Mouse (Mus musculus) neural tube, embryonic 13.5 days (tissue): Measurements from ENCODE around the gene Lamtor1. TPM values are rescaled to one million over a fixed set of nuclear protein-coding genes. Genes with fewer than 3 reads are reported as not detected.
"Not testable (repeated sequence)": the region's sequence is repeated elsewhere in the genome, so short reads cannot be mapped to it uniquely, and the experiment has no call there.

Experiments used
- ATAC-seq: fragments of 200-750 bp; cut with Nextera tagmentation; 2 replicates; pipeline ENCODE4 v1.8.0; 2017; ENCODE audit warnings: low read depth, mild to moderate bottlenecking, moderate TSS enrichment, moderate library complexity
- H3K27ac ChIP-seq: fragments of 300-500 bp; sonication (generic); replicated peaks from 2 replicates; pipeline ENCODE4 v1.5.1; 2015; ENCODE audit warnings: moderate library complexity, mild to moderate bottlenecking, inconsistent platforms
- H3K27me3 ChIP-seq: fragments of 300-500 bp; sonication (generic); 2 replicates; pipeline ENCODE4 v1.6.1; 2015; ENCODE audit warnings: mild to moderate bottlenecking, inconsistent platforms
- H3K36me3 ChIP-seq: fragments of 300-500 bp; sonication (generic); 2 replicates; pipeline ENCODE4 v1.6.1; 2015; ENCODE audit warnings: mild to moderate bottlenecking, inconsistent platforms
- H3K4me1 ChIP-seq: fragments of 300-500 bp; sonication (generic); replicated peaks from 2 replicates; pipeline ENCODE4 v1.6.1; 2015; ENCODE audit warnings: inconsistent platforms
- H3K4me2 ChIP-seq: fragments of 300-500 bp; sonication (generic); 2 replicates; pipeline ENCODE4 v1.6.1; 2015; ENCODE audit warnings: inconsistent platforms, mild to moderate bottlenecking, moderate library complexity
- H3K4me3 ChIP-seq: fragments of 300-500 bp; sonication (generic); 2 replicates; pipeline ENCODE4 v1.5.1; 2015; ENCODE audit warnings: mild to moderate bottlenecking, inconsistent platforms
- H3K9ac ChIP-seq: fragments of 300-500 bp; sonication (generic); 2 replicates; pipeline ENCODE4 v1.6.1; 2015; ENCODE audit warnings: moderate library complexity, mild to moderate bottlenecking, inconsistent platforms
- H3K9me3 ChIP-seq: fragments of 300-500 bp; sonication (generic); 2 replicates; pipeline ENCODE4 v1.6.1; 2016; ENCODE audit warnings: inconsistent platforms
- WGBS: fragments of 180-500 bp; shearing (Covaris S2); methylation state at CpG from one replicate; pipeline ENCODE4 v1.1.7; 2015; 5-methylcytosine and 5-hydroxymethylcytosine counted together
- polyA plus RNA-seq: library from polyadenylated mRNA; unstranded; fragments of >200 nt; fragmentation: Nextera tagmentation; extraction: Ambion mirVana; gene quantifications from 2 replicates; pipeline ENCODE4 v1.2.1, GENCODE M21; 2015

The Lamtor1 gene
- polyA plus RNA-seq, 1 experiment from 2014 or later: 139 TPM

GRCm38 (mm10) chr7:101906287-101906681, 580 bp downstream of the Lamtor1 start, which contains the start of gene Tomt:
Tomt (minus strand) TSS chr7:101906359.
- no peaks in the 10 kb centered on the region for H3K9me3 ChIP-seq
- ATAC-seq: no peak
- 16% methylated on average over 11 of the region's 11 CpGs for WGBS
- H3K27ac ChIP-seq: peak within 1 kb of the TSS; percentile 97
- peak within 1 kb of the TSS; percentile 75 for H3K4me2 ChIP-seq
- peak within 1 kb of the TSS; percentile 85 for H3K4me3 ChIP-seq
- H3K9ac ChIP-seq: peak within 1 kb of the TSS; percentile 91
- peaks cover 36% of the 10 kb centered on the region for H3K36me3 ChIP-seq
- H3K27me3 ChIP-seq: no peaks in the 10 kb centered on the region
- H3K4me1 ChIP-seq: peaks cover 33% of the 10 kb centered on the region

GRCm38 (mm10) chr7:101906696-101907095, 992 bp downstream of the Lamtor1 start:
- Histone ChIP-seq H3K27ac (0 out of 2 replicates have a peak overlapping the region, but pooled peaks have one; percentile 97), H3K9me3 (no peaks in the 10 kb centered on the region), H3K9ac (peak overlapping the region; percentile 91), H3K4me1 (peaks cover 33% of the 10 kb centered on the region), H3K4me2 (peak overlapping the region; percentile 75), H3K36me3 (peaks cover 36% of the 10 kb centered on the region), H3K27me3 (no peaks in the 10 kb centered on the region), H3K4me3 (peak overlapping the region; percentile 85)
- WGBS: 74% methylated on average over 8 of the region's 8 CpGs
- no peak for ATAC-seq

- 86% methylated on average over 4 of the region's 4 CpGs for WGBS
- H3K9ac ChIP-seq: peak overlapping the region; percentile 47; the same call in 1 of the 2 replicates
- H3K36me3 ChIP-seq: peaks cover 41% of the 10 kb centered on the region
- H3K9me3 ChIP-seq: no peaks in the 10 kb centered on the region
- H3K4me2 ChIP-seq: no peak overlapping the region
- no peak for ATAC-seq
- peaks cover 33% of the 10 kb centered on the region for H3K4me1 ChIP-seq
- H3K27ac ChIP-seq: no peak overlapping the region
- no peak overlapping the region for H3K4me3 ChIP-seq
- no peaks in the 10 kb centered on the region for H3K27me3 ChIP-seq
Measured at GRCm38 (mm10) chr7:101908367-101908766, 2.7 kb downstream of the Lamtor1 start.

- H3K4me3 ChIP-seq: no peak overlapping the region
- H3K4me2 ChIP-seq: no peak overlapping the region
- H3K9me3 ChIP-seq: no peaks in the 10 kb centered on the region
- H3K9ac ChIP-seq: no peak overlapping the region
- no peaks in the 10 kb centered on the region for H3K27me3 ChIP-seq
- no peak overlapping the region for H3K27ac ChIP-seq
- peaks cover 59% of the 10 kb centered on the region for H3K36me3 ChIP-seq
- 86% methylated on average over 4 of the region's 4 CpGs for WGBS
- ATAC-seq: no peak
- H3K4me1 ChIP-seq: peaks cover 28% of the 10 kb centered on the region
Measured at GRCm38 (mm10) chr7:101910138-101910537, 4.4 kb downstream of the Lamtor1 start.

GRCm38 (mm10) chr7:101911982-101912381, 6.3 kb downstream of the Lamtor1 start:
- Histone ChIP-seq H3K9ac (no peak overlapping the region), H3K4me2 (no peak overlapping the region), H3K4me3 (no peak overlapping the region), H3K36me3 (peaks cover 62% of the 10 kb centered on the region), H3K27me3 (no peaks in the 10 kb centered on the region), H3K9me3 (no peaks in the 10 kb centered on the region), H3K4me1 (peaks cover 17% of the 10 kb centered on the region), H3K27ac (no peak overlapping the region)
- ATAC-seq: no peak
- 67% methylated on average over 3 of the region's 3 CpGs for WGBS

- no peak overlapping the region for H3K27ac ChIP-seq
- peak; percentile 74 for ATAC-seq
- H3K27me3 ChIP-seq: no peaks in the 10 kb centered on the region
- no peaks in the 10 kb centered on the region for H3K4me1 ChIP-seq
- 23% methylated on average over 1 of the region's 1 CpGs for WGBS
- H3K4me3 ChIP-seq: no peak overlapping the region
- no peaks in the 10 kb centered on the region for H3K9me3 ChIP-seq
- H3K36me3 ChIP-seq: peaks cover 24% of the 10 kb centered on the region
- H3K4me2 ChIP-seq: no peak overlapping the region
- H3K9ac ChIP-seq: no peak overlapping the region
Measured at GRCm38 (mm10) chr7:101918071-101918470, 12.4 kb downstream of the Lamtor1 start.

- not testable (repeated sequence) for H3K9ac ChIP-seq, H3K27me3 ChIP-seq, H3K27ac ChIP-seq, H3K4me1 ChIP-seq, H3K4me2 ChIP-seq, H3K9me3 ChIP-seq, ATAC-seq, H3K4me3 ChIP-seq, H3K36me3 ChIP-seq
Measured at GRCm38 (mm10) chr7:101925892-101926291, 20.2 kb downstream of the Lamtor1 start.

GRCm38 (mm10) chr7:101928093-101928492, 22.4 kb downstream of the Lamtor1 start:
- WGBS: 86% methylated on average over 3 of the region's 3 CpGs
- Histone ChIP-seq H3K36me3 (no peaks in the 10 kb centered on the region), H3K4me3 (no peak overlapping the region), H3K9ac (no peak overlapping the region), H3K9me3 (no peaks in the 10 kb centered on the region), H3K4me2 (no peak overlapping the region), H3K27ac (no peak overlapping the region), H3K4me1 (peaks cover 10% of the 10 kb centered on the region; the same call in 1 of the 2 replicates), H3K27me3 (no peaks in the 10 kb centered on the region)
- ATAC-seq: no peak

GRCm38 (mm10) chr7:101932551-101932950, 26.8 kb downstream of the Lamtor1 start:
- 95% methylated on average over 1 of the region's 1 CpGs for WGBS
- Histone ChIP-seq H3K27ac (no peak overlapping the region), H3K4me2 (peak overlapping the region; percentile 71), H3K9me3 (no peaks in the 10 kb centered on the region), H3K27me3 (no peaks in the 10 kb centered on the region), H3K4me3 (no peak overlapping the region), H3K9ac (no peak overlapping the region), H3K36me3 (no peaks in the 10 kb centered on the region), H3K4me1 (peaks cover 32% of the 10 kb centered on the region)
- no peak for ATAC-seq

GRCm38 (mm10) chr7:101933300-101933699, 27.6 kb downstream of the Lamtor1 start:
- Histone ChIP-seq H3K9ac (peak overlapping the region; percentile 69), H3K4me2 (peak overlapping the region; percentile 71), H3K9me3 (no peaks in the 10 kb centered on the region), H3K27me3 (no peaks in the 10 kb centered on the region), H3K27ac (no peak overlapping the region), H3K36me3 (no peaks in the 10 kb centered on the region), H3K4me1 (peaks cover 32% of the 10 kb centered on the region), H3K4me3 (peak overlapping the region; percentile 75)
- peak; percentile 47 for ATAC-seq
- WGBS: 6% methylated on average over 15 of the region's 15 CpGs

- Histone ChIP-seq H3K36me3 (no peaks in the 10 kb centered on the region), H3K4me3 (peak within 1 kb of the TSS; percentile 75), H3K27me3 (no peaks in the 10 kb centered on the region), H3K27ac (peak within 1 kb of the TSS; percentile 71), H3K9me3 (no peaks in the 10 kb centered on the region), H3K4me2 (peak within 1 kb of the TSS; percentile 71), H3K4me1 (peaks cover 32% of the 10 kb centered on the region), H3K9ac (peak within 1 kb of the TSS; percentile 81)
- under 1% methylated on average over 38 of the region's 40 CpGs for whole genome bisulfite sequencing
- ATAC-seq: peak; percentile 98
Measured at GRCm38 (mm10) chr7:101933751-101934240, 28.1 kb downstream of the Lamtor1 start, which contains the start of the genes Lrrc51 and Numa1. Lrrc51 (minus strand) TSS chr7:101933895. Numa1 (plus strand) TSS chr7:101934111.

GRCm38 (mm10) chr7:101935957-101936356, 30.3 kb downstream of the Lamtor1 start:
- H3K9me3 ChIP-seq: no peaks in the 10 kb centered on the region

GRCm38 (mm10) chr7:101936996-101937395, 31.3 kb downstream of the Lamtor1 start:
- H3K4me3 ChIP-seq: no peak overlapping the region
- no peak for ATAC-seq
- WGBS: 95% methylated on average over 4 of the region's 4 CpGs
- H3K27ac ChIP-seq: no peak overlapping the region
- no peaks in the 10 kb centered on the region for H3K9me3 ChIP-seq
- no peak overlapping the region for H3K4me2 ChIP-seq
- 0 out of 2 replicates have a peak, but pooled peaks cover 7% of the 10 kb centered on the region for H3K36me3 ChIP-seq
- H3K9ac ChIP-seq: no peak overlapping the region
- H3K27me3 ChIP-seq: no peaks in the 10 kb centered on the region
- peaks cover 32% of the 10 kb centered on the region for H3K4me1 ChIP-seq

More at GRCm38 (mm10) chr7:101935957-101936356, 30.3 kb downstream of the Lamtor1 start:
- Histone ChIP-seq H3K36me3 (0 out of 2 replicates have a peak, but pooled peaks cover 7% of the 10 kb centered on the region), H3K4me3 (no peak overlapping the region), H3K27ac (no peak overlapping the region), H3K9ac (no peak overlapping the region), H3K27me3 (no peaks in the 10 kb centered on the region), H3K4me2 (no peak overlapping the region), H3K4me1 (peaks cover 32% of the 10 kb centered on the region)
- ATAC-seq: no peak
- 95% methylated on average over 4 of the region's 4 CpGs for WGBS
